Mouse (Mus musculus) embryo, embryonic 10 days (tissue): ENCODE measurements around the gene Ak1.

Experiments
- DNase-seq: peaks from one replicate; pipeline ENCODE4 v3.0.0-alpha.2; 2015; ENCODE audit warnings: low spot score

The Ak1 gene

GRCm38 (mm10) chr2:32621517-32621859 is at the start of gene Ak1:
Ak1 (plus strand) TSS chr2:32621758.
- DNase-seq, result no peak

- DNase-seq, result no peak
Measured at GRCm38 (mm10) chr2:32572196-32572595, 49.4 kb upstream of the Ak1 start.

GRCm38 (mm10) chr2:32574497-32574896 is 47.1 kb upstream of the Ak1 start, which contains the start of gene Pip5kl1:
Pip5kl1 (plus strand) TSS chr2:32574797.
- no peak for DNase-seq

GRCm38 (mm10) chr2:32574901-32575585 is 46.5 kb upstream of the Ak1 start:
- DNase-seq, result peak; percentile 61

- DNase-seq, result peak; percentile 91
Measured at GRCm38 (mm10) chr2:32575586-32576160, 45.9 kb upstream of the Ak1 start, which contains the start of gene 9430097D07Rik. 9430097D07Rik (minus strand) TSS chr2:32575684.

GRCm38 (mm10) chr2:32576532-32576931 is 45.0 kb upstream of the Ak1 start:
- DNase-seq, result no peak

GRCm38 (mm10) chr2:32578146-32579046 is 43.2 kb upstream of the Ak1 start:
- DNase-seq, result no peak

GRCm38 (mm10) chr2:32581450-32582095 is 40.0 kb upstream of the Ak1 start:
- DNase-seq, result peak; percentile 45

- peak; percentile 95 for DNase-seq
Measured at GRCm38 (mm10) chr2:32582830-32583799, 38.4 kb upstream of the Ak1 start.

GRCm38 (mm10) chr2:32585149-32585714 is 36.3 kb upstream of the Ak1 start:
- DNase-seq, result no peak

- peak; percentile 92 for DNase-seq
Measured at GRCm38 (mm10) chr2:32586871-32587351, 34.6 kb upstream of the Ak1 start, which contains the start of gene St6galnac4. St6galnac4 (plus strand) TSS chr2:32587095.

- no peak for DNase-seq
Measured at GRCm38 (mm10) chr2:32587731-32588321, 33.7 kb upstream of the Ak1 start.

GRCm38 (mm10) chr2:32589213-32589795 is 32.3 kb upstream of the Ak1 start:
- DNase-seq, result no peak

- no peak for DNase-seq
Measured at GRCm38 (mm10) chr2:32590224-32590623, 31.3 kb upstream of the Ak1 start.

GRCm38 (mm10) chr2:32591249-32591648 is 30.3 kb upstream of the Ak1 start:
- DNase-seq, result no peak

GRCm38 (mm10) chr2:32596725-32597124 is 24.8 kb upstream of the Ak1 start:
- DNase-seq, result no peak

- DNase-seq, result no peak
Measured at GRCm38 (mm10) chr2:32597248-32597647, 24.3 kb upstream of the Ak1 start.

GRCm38 (mm10) chr2:32597699-32598098 is 23.9 kb upstream of the Ak1 start:
- DNase-seq, result no peak

GRCm38 (mm10) chr2:32598506-32598905 is 23.1 kb upstream of the Ak1 start:
- no peak for DNase-seq

- DNase-seq, result no peak
Measured at GRCm38 (mm10) chr2:32599409-32599808, 22.1 kb upstream of the Ak1 start, which contains the start of gene St6galnac6. St6galnac6 (plus strand) TSS chr2:32599709.
